Mouse (Mus musculus) erythroblast, embryonic 14.5 days (primary cell): ENCODE data around the gene Olfr1324.

ENCODE experiments used
- GATA1 ChIP-seq: IDR thresholded peaks from 2 replicates; pipeline ENCODE4 v1.6.1; 2012; ENCODE audit warnings: low read length, inconsistent platforms, mixed read lengths
- TAL1 ChIP-seq: IDR thresholded peaks from 3 replicates; pipeline ENCODE4 v1.6.1; 2012; ENCODE audit warnings: low read length, inconsistent platforms, mixed read lengths

DNA sequence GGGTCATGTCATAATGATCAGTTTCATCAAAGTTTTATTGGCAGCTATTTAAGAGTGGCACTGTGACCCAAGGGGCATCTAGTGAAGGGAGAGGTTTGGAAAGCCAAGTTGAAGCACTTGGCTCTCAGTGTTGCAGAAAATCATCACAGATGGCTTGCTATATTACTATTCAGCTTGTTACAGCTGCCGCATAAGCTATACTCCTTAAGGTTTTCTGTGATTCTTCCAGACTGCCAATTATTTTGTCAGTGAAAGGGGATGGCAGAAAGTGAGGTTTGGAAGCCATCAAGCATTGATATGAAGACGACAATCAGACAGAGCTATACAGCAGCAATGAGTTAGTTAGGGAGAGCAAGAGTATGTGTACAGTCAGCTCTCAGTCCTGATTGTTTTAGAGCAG lies 4.2 kb upstream of the Olfr1324 start:
- TF ChIP-seq GATA1 (no peak), TAL1 (no peak)
